Mouse (Mus musculus): ENCODE data around the gene Nkx2-5. TPM values are rescaled to one million over a fixed set of nuclear protein-coding genes. Genes with fewer than 3 reads are reported as not detected.

Gene Nkx2-5
- total RNA-seq, 2 experiments from 2014 or later: not detected

- no peak for ATAC-seq (replicated peaks; ENCODE audit: poor library complexity)
These were observed 54.3 kb downstream of the Nkx2-5 start for GRCm38 (mm10) chr17:26790269-26791214.

- ATAC-seq (replicated peaks; ENCODE audit: poor library complexity): no peak
These were observed 55.1 kb downstream of the Nkx2-5 start for GRCm38 (mm10) chr17:26789460-26790268.

GRCm38 (mm10) chr17:26788986-26789385, 55.8 kb downstream of the Nkx2-5 start:
- no peak for ATAC-seq (replicated peaks; ENCODE audit: poor library complexity)

Other genes with a start within 250 kb of the Nkx2-5 start
- 233 and 245 TPM in 2 replicates for gene Atp6v0e, start 181.8 kb downstream of the Nkx2-5 start, total RNA-seq (2015)
- 309 and 383 TPM in 2 replicates for gene Atp6v0e, start 181.8 kb downstream of the Nkx2-5 start, total RNA-seq (2017)
- gene Crebrf, start 129.4 kb downstream of the Nkx2-5 start, total RNA-seq (2015): 7.0 and 13.5 TPM in 2 replicates
- 11.1 and 18.0 TPM in 2 replicates for gene Crebrf, start 129.4 kb downstream of the Nkx2-5 start, total RNA-seq (2017)
- 38.2 and 42.5 TPM in 2 replicates for gene Bnip1, start 63.9 kb downstream of the Nkx2-5 start, total RNA-seq (2015)
- 47.6 and 48.6 TPM in 2 replicates for gene Bnip1, start 63.9 kb downstream of the Nkx2-5 start, total RNA-seq (2017)
- gene Kifc5b, start 72.1 kb upstream of the Nkx2-5 start, total RNA-seq (2015): 2.6 and 4.6 TPM in 2 replicates
- gene Kifc5b, start 72.1 kb upstream of the Nkx2-5 start, total RNA-seq (2017): 13.8 and 16.0 TPM in 2 replicates
- gene Phf1, start 88.0 kb upstream of the Nkx2-5 start, total RNA-seq (2015): 2.1 TPM in 2 replicates
- 3.5 and 4.6 TPM in 2 replicates for gene Phf1, start 88.0 kb upstream of the Nkx2-5 start, total RNA-seq (2017)
- 181 and 216 TPM in 2 replicates for gene Cuta, start 94.6 kb upstream of the Nkx2-5 start, total RNA-seq (2015)
- 75.8 and 82.9 TPM in 2 replicates for gene Cuta, start 94.6 kb upstream of the Nkx2-5 start, total RNA-seq (2017)
- 5.3 and 11.6 TPM in 2 replicates for gene Syngap1, start 96.2 kb upstream of the Nkx2-5 start, total RNA-seq (2015)
- 3.6 TPM in 2 replicates for gene Syngap1, start 96.2 kb upstream of the Nkx2-5 start, total RNA-seq (2017)
- 2.9 and 5.3 TPM in 2 replicates for gene Zbtb9, start 128.2 kb upstream of the Nkx2-5 start, total RNA-seq (2015)
- gene Zbtb9, start 128.2 kb upstream of the Nkx2-5 start, total RNA-seq (2017): 16.3 and 22.1 TPM in 2 replicates
- gene Bak1, start 184.0 kb upstream of the Nkx2-5 start, total RNA-seq (2015): 130 and 135 TPM in 2 replicates
- gene Bak1, start 184.0 kb upstream of the Nkx2-5 start, total RNA-seq (2017): 63.3 and 68.7 TPM in 2 replicates
- gene Itpr3, start 212.3 kb upstream of the Nkx2-5 start, total RNA-seq (2015): 3.4 and 3.6 TPM in 2 replicates
- 5.3 and 6.2 TPM in 2 replicates for gene Itpr3, start 212.3 kb upstream of the Nkx2-5 start, total RNA-seq (2017)

Data from megakaryocyte progenitor cell, adult 5-6 weeks (primary cell).